Mouse (Mus musculus) right cerebral cortex, postnatal 4 days (tissue): ENCODE results near the gene Kazald1.
"Not testable (repeated sequence)": the region's sequence is repeated elsewhere in the genome, so short reads cannot be mapped to it uniquely, and the experiment has no call there.

Experiments
- DNase-seq: peaks from one replicate; pipeline ENCODE4 v3.0.0-alpha.2; 2022

Gene Kazald1

GRCm38 (mm10) chr19:45074580-45075322 is at the start of gene Kazald1:
Kazald1 (plus strand) TSS chr19:45075241.
- DNase-seq = peak; percentile 92

GRCm38 (mm10) chr19:45025937-45026568 is 49.0 kb upstream of the Kazald1 start:
- no peak for DNase-seq

GRCm38 (mm10) chr19:45026958-45027670 is 47.9 kb upstream of the Kazald1 start:
- no peak for DNase-seq

DNA sequence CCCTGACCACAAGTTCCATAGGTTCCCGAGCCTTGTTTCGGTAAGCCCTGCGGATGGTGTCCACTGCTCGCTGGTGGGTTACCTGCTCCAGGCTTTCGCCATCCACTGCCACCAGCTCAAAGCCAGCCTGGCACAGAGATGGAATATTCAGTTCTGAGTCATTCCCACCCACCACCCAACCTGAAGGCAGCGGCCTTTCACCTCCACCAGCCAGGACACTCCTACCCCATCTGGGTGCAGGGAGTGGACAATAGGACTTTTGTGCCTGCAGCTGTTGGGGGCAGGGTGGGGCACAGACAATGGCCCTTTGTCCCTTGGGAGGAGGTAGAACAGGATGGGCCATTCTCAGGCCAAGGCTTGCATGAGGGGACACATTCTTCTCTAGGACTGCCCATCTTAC is 47.2 kb upstream of the Kazald1 start:
- no peak for DNase-seq

DNA sequence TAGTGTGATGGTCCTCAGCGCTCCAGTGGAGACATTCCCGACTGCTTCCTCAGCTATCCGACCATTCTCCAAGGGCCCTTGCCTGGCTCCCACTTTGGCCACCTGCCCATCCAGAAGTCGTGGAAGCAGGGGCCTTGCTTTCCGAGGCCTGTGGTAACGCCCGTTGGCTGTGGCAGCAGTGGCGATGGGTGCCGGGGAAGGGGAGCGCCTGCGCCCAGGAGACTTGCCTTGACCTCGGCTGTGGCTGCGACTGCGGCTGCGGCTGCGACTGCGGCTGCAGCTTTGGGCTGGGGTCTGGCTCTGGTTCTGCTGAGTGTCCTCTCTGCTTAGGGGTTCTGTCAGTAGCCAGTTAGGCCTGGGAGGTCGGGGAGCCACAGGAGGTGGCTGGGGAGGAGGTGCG is 46.3 kb upstream of the Kazald1 start:
- DNase-seq = no peak

GRCm38 (mm10) chr19:45029571-45029970 is 45.5 kb upstream of the Kazald1 start:
- no peak for DNase-seq

GRCm38 (mm10) chr19:45030111-45030510 is 44.9 kb upstream of the Kazald1 start:
- peak; percentile 68 for DNase-seq

GRCm38 (mm10) chr19:45030746-45031693 is 44.0 kb upstream of the Kazald1 start:
- peak; percentile 81 for DNase-seq

DNA sequence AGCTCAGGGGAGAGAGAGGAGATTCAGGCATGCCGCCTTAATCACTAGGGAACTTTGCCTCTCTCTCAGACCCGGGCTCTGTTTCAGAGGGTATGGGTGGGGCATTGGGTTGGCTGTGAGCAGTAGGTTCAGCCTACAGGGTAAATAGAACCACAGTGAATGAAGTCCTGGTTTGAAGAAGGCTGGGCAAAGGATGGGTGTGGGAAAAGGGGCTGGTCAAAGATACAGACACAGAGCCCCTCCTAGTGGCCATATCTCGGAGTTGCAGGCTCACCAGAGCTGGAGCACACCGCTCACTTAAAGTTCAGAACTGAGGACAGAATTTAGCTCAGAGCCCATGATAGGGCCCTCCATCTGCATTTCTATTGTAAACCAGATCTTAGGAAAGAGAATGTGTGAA is 43.3 kb upstream of the Kazald1 start:
- DNase-seq = peak; percentile 69

DNA sequence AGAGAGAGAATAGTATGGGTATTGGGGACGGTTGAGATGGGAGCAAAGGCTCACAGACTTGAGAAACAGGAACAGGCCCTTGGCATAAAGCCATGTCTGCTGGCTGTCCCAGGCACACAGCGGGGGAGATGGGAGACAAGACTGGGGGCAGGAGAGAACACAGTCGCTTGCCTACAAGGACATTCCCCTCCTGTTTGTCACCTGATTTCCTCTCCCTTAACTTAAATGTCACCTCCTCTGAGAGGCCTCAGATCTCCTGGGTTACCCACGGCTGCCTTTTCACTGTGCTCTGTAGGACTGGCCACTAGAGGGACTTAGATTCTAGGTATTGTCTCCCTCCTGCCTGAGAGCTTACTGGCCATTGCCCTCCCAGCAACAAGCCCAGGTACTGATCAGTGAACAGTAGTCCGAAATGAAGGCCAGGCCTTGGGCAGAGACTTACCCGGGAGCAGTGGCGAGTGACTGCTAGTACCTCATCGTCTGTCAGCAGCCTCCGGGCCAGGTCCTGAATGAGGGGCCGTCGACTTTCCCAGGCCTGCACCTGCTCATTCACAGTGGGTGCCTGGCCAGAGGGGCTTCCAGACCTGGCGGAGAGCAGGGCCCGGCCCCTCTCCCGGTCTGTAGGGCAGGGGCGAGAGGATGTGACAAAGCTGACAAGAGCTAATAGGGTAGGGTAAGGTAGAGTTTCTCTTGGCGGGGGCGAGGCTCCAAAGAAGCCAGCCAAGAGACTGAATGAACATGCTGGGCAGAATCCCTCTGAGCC is 42.3 kb upstream of the Kazald1 start:
- no peak for DNase-seq

- peak; percentile 63 for DNase-seq
These were observed 38.2 kb upstream of the Kazald1 start for GRCm38 (mm10) chr19:45036867-45037266.

GRCm38 (mm10) chr19:45038198-45038597 is 36.8 kb upstream of the Kazald1 start:
- not testable (repeated sequence) for DNase-seq

GRCm38 (mm10) chr19:45040214-45040613 is 34.8 kb upstream of the Kazald1 start:
- no peak for DNase-seq

- DNase-seq = no peak
These were observed 30.6 kb upstream of the Kazald1 start for GRCm38 (mm10) chr19:45044389-45044927.

- DNase-seq = no peak
These were observed 29.8 kb upstream of the Kazald1 start for GRCm38 (mm10) chr19:45045236-45045635.

DNA sequence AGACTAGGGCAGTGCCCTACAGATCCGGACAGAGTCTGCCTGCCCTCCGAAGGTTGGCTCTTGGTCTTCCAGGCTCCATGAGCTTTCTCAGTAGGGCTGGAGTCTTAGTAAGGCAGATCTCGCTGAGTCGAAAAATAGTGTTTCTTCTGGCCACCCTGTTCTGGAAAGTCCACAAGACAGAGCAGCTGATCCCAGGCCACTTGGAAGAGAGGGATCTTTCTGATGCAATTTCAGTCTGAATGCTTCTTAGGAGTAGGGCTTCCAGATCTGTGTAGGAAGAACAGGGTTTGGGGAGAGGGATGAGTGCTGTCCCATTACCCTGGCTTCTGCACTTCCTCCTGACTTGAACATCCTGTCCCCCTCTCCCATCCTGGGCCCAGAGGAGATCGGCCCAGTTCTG is 29.4 kb upstream of the Kazald1 start, which contains the start of gene Pdzd7:
Pdzd7 (minus strand) TSS at position 67 of the 400 bp plus-strand sequence.
- no peak for DNase-seq

DNA sequence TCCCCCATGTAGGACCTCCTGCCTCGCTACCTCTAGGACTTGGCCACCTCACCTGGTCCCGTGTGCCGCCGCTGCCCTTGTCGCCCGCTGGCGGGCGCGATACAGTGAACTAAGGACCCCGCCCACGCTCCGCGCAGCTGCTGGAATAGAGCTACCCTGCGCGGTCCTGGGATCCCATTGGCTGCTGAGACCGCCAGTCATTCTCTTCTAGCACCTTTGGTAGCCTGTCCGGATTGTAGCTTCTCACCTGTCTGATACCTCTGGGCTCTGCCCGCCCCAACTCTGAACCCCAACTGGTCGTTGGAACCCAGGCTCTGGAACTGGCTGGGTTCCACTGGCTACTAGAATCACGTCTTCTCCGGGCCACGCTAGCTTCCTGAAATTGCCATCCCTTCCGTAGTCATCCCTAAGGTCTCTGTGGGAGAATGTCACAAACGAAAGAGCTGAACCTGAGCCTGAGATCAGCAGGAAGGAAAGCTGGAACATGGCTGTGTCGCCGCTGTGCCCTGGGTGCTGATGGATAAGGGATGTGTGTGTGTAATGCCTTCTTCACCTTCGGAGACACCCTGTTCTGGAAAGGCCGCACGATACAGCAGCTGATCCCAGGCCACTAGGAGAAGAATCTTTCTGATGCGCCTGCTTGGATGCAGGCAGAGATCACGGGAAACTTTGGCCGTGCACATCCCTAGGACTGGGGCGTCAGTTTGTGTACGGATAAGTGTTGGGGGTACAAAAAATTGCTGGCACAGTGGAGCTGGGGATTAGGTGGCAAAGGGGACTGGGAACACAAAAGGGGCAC is 28.3 kb upstream of the Kazald1 start:
- DNase-seq = peak; percentile 88

- DNase-seq = peak; percentile 95
These were observed 27.6 kb upstream of the Kazald1 start, which contains the start of gene Sfxn3 for GRCm38 (mm10) chr19:45047417-45047934. Sfxn3 (plus strand) TSS chr19:45047503.

DNA sequence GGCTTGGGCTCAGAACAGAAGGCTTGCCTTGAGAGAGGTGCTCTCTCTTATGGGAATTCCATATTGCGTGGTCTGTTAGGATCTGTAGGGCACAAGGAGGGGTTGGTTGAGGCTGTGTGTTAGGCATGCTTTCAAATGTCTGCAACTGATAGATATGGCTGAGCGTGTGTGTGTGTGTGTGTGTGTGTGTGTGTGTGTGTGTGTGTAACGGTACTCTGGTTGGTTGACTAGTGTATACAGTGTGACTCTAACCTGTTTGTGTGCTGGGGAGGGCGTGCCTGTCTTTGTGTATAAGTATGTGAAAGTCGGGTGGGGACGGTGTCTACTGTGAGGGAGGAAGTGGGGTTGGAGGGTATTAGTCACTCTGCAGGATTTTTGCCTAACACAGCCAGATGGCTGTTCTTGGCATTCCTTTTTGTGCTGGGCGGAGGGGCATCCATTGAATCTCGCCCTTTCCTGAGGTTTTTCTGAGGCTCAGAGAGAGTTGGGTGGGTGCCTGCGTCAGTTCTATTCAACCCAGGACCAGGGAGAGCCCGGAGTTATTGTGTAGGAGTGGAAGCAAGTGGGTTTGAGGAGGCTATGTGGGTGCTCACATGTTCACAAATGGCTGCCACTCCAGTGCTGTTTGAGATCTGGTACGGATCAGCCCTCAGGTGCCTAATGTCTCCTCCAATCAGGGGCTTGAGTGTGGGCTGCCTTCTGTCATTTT is 27.0 kb upstream of the Kazald1 start:
- peak; percentile 47 for DNase-seq
